8 mouse cellular contexts compared by ENCODE assay signal in genomic region chr17:24937266-24937665, GRCm38 (mm10). TPM values are rescaled to one million over a fixed set of nuclear protein-coding genes. Genes with fewer than 3 reads are reported as not detected.
DNase-seq lines count a peak whose midpoint lies in the region; ATAC-seq and TF ChIP-seq lines count a peak whose summit lies in the region.

No protein-coding gene starts in this region.

- H3K4me3 ChIP-seq in lung, adult 2 months (replicated peaks; ENCODE audit: extremely low read depth, low read depth, low read length) = peak overlapping the region; percentile 88
- H3K4me3 ChIP-seq in embryonic facial prominence, embryonic 14.5 days (ENCODE audit: low read depth, low read length) = peak overlapping the region; percentile 96
- peak overlapping the region; percentile 71 for H3K4me3 ChIP-seq in intestine, postnatal 0 days (ENCODE audit: low read depth, low read length)
- peak overlapping the region; percentile 99 for H3K4me3 ChIP-seq in neural tube, embryonic 15.5 days (replicated peaks)

- H3K27ac ChIP-seq in embryonic facial prominence, embryonic 14.5 days (replicated peaks; ENCODE audit: low read depth, low read length) = peak overlapping the region; percentile 85
- H3K27ac ChIP-seq in intestine, postnatal 0 days (ENCODE audit: low read depth, low read length) = peak overlapping the region; percentile 66; the same call in 1 of the 2 replicates
- H3K27ac ChIP-seq in neural tube, embryonic 15.5 days (replicated peaks) = peak overlapping the region; percentile 93

- no peak; the same call in 1 of the 2 replicates for TF ChIP-seq CTCF in lung, adult 2 months (IDR thresholded peaks at IDR 0.05; ENCODE audit: insufficient read depth, low read length)
- TF ChIP-seq CTCF in intestine, postnatal 0 days (IDR thresholded peaks at IDR 0.05; ENCODE audit: low read depth) = peak; percentile 31; the same call in 1 of the 2 replicates

- H3K27me3 ChIP-seq in embryonic facial prominence, embryonic 14.5 days (replicated peaks; ENCODE audit: control insufficient read depth, insufficient read depth, low read length) = no peaks in the 10 kb centered on the region
- H3K27me3 ChIP-seq in intestine, postnatal 0 days (replicated peaks; ENCODE audit: control insufficient read depth, insufficient read depth, low read length) = no peaks in the 10 kb centered on the region
- no peaks in the 10 kb centered on the region for H3K27me3 ChIP-seq in neural tube, embryonic 15.5 days (replicated peaks)

- H3K9me3 ChIP-seq in embryonic facial prominence, embryonic 14.5 days (ENCODE audit: control insufficient read depth, low read length) = no peaks in the 10 kb centered on the region
- H3K9me3 ChIP-seq in intestine, postnatal 0 days (ENCODE audit: control insufficient read depth) = no peaks in the 10 kb centered on the region
- no peaks in the 10 kb centered on the region for H3K9me3 ChIP-seq in neural tube, embryonic 15.5 days (replicated peaks)

- peaks cover 10% of the 10 kb centered on the region; the same call in 1 of the 2 replicates for H3K4me1 ChIP-seq in lung, adult 2 months (ENCODE audit: control insufficient read depth, insufficient read depth, low read length)
- peaks cover 8% of the 10 kb centered on the region; the same call in 1 of the 2 replicates for H3K4me1 ChIP-seq in embryonic facial prominence, embryonic 14.5 days (ENCODE audit: control insufficient read depth, insufficient read depth, low read length)
- H3K4me1 ChIP-seq in intestine, postnatal 0 days (replicated peaks; ENCODE audit: control insufficient read depth, insufficient read depth, low read length) = no peaks in the 10 kb centered on the region; the same call in 1 of the 2 replicates
- peaks cover 34% of the 10 kb centered on the region for H3K4me1 ChIP-seq in neural tube, embryonic 15.5 days

- H3K9ac ChIP-seq in embryonic facial prominence, embryonic 14.5 days (ENCODE audit: low read depth, low read length) = peak overlapping the region; percentile 93
- H3K9ac ChIP-seq in intestine, postnatal 0 days (ENCODE audit: low read depth, low read length) = peak overlapping the region; percentile 67; the same call in 1 of the 2 replicates
- peak overlapping the region; percentile 58 for H3K9ac ChIP-seq in neural tube, embryonic 15.5 days (replicated peaks)

- 41% methylated on average over 6 of the region's 6 CpGs for WGBS in lung, adult 2 months
- 43% methylated on average over 6 of the region's 6 CpGs for WGBS in embryonic facial prominence, embryonic 14.5 days
- WGBS in intestine, postnatal 0 days = 48% methylated on average over 6 of the region's 6 CpGs
- WGBS in neural tube, embryonic 15.5 days = 50% methylated on average over 6 of the region's 6 CpGs

- TF ChIP-seq POLR2A in lung, adult 2 months (IDR thresholded peaks at IDR 0.05; ENCODE audit: borderline replicate concordance, extremely low read depth, low read depth, low read length) = no peak

- H3K4me2 ChIP-seq in embryonic facial prominence, embryonic 14.5 days (ENCODE audit: low read depth, low read length) = peak overlapping the region; percentile 88
- peak overlapping the region; percentile 88 for H3K4me2 ChIP-seq in intestine, postnatal 0 days (replicated peaks; ENCODE audit: low read depth)
- peak overlapping the region; percentile 71 for H3K4me2 ChIP-seq in neural tube, embryonic 15.5 days

- ATAC-seq in embryonic facial prominence, embryonic 14.5 days (ENCODE audit: low read depth) = no peak; the same call in 1 of the 2 replicates
- ATAC-seq in intestine, postnatal 0 days = no peak
- no peak for ATAC-seq in neural tube, embryonic 15.5 days (ENCODE audit: low FRiP score)
- no peak for ATAC-seq in monocyte, adult 5-6 weeks (replicated peaks; ENCODE audit: insufficient number of reproducible peaks, low FRiP score, low TSS enrichment, poor library complexity, severe bottlenecking)

- DNase-seq in lung, adult 2 months = no peak
- no peak for DNase-seq in lung, postnatal 14 days
- no peak for DNase-seq in embryonic facial prominence, embryonic 14.5 days (ENCODE audit: low spot score)
- no peak for DNase-seq in right cerebral cortex, adult 2 months (ENCODE audit: low spot score in 2 of 2)
- no peak for DNase-seq in urinary bladder, adult 2 months (ENCODE audit: low spot score)

- H3K36me3 ChIP-seq in embryonic facial prominence, embryonic 14.5 days (ENCODE audit: control insufficient read depth, insufficient read depth, low read length) = peaks cover 14% of the 10 kb centered on the region; the same call in 1 of the 2 replicates
- H3K36me3 ChIP-seq in intestine, postnatal 0 days (ENCODE audit: control insufficient read depth, insufficient read depth) = no peaks in the 10 kb centered on the region
- H3K36me3 ChIP-seq in neural tube, embryonic 15.5 days = peaks cover 10% of the 10 kb centered on the region; the same call in 1 of the 2 replicates

RNA-seq across cellular contexts. Expression of gene Mapk8ip3, which starts 0.5 kb away (rescaled TPM):
- polyA plus RNA-seq in lung, adult 2 months (2012; rRNA removed) = 110 and 119 TPM in 2 replicates
- 34.6 and 37.4 TPM in 2 replicates for polyA plus RNA-seq in embryonic facial prominence, embryonic 14.5 days (2014; fragmentation: Nextera tagmentation; extraction: Ambion mirVana)
- polyA plus RNA-seq in intestine, postnatal 0 days (2015; fragmentation: Nextera tagmentation; extraction: Ambion mirVana) = 5.3 and 6.6 TPM in 2 replicates
- 82.3 and 87.2 TPM in 2 replicates for polyA plus RNA-seq in neural tube, embryonic 15.5 days (2015; fragmentation: Nextera tagmentation; extraction: Ambion mirVana)
- 46.0 to 84.3 TPM (median 50.2 TPM) in 3 replicates for total RNA-seq in monocyte, adult 5-6 weeks (2017)
- 86.0 and 88.1 TPM in 2 replicates for polyA plus RNA-seq in urinary bladder, adult 2 months (2012; rRNA removed)

RNA-seq across cellular contexts. Expression of gene Jpt2, which starts 23.2 kb away (rescaled TPM):
- 6.1 and 10.2 TPM in 2 replicates for polyA plus RNA-seq in lung, adult 2 months (2012; rRNA removed)
- 83.6 and 95.6 TPM in 2 replicates for polyA plus RNA-seq in embryonic facial prominence, embryonic 14.5 days (2014; fragmentation: Nextera tagmentation; extraction: Ambion mirVana)
- 35.7 and 36.0 TPM in 2 replicates for polyA plus RNA-seq in intestine, postnatal 0 days (2015; fragmentation: Nextera tagmentation; extraction: Ambion mirVana)
- polyA plus RNA-seq in neural tube, embryonic 15.5 days (2015; fragmentation: Nextera tagmentation; extraction: Ambion mirVana) = 81.4 and 102 TPM in 2 replicates
- total RNA-seq in monocyte, adult 5-6 weeks (2017) = 13.4 to 14.4 TPM (median 14.2 TPM) in 3 replicates
- 17.8 and 22.6 TPM in 2 replicates for polyA plus RNA-seq in urinary bladder, adult 2 months (2012; rRNA removed)

RNA-seq across cellular contexts. Expression of gene Nme3, which starts 41.0 kb away (rescaled TPM):
- polyA plus RNA-seq in lung, adult 2 months (2012; rRNA removed) = 55.8 and 69.4 TPM in 2 replicates
- 37.5 and 46.1 TPM in 2 replicates for polyA plus RNA-seq in embryonic facial prominence, embryonic 14.5 days (2014; fragmentation: Nextera tagmentation; extraction: Ambion mirVana)
- polyA plus RNA-seq in intestine, postnatal 0 days (2015; fragmentation: Nextera tagmentation; extraction: Ambion mirVana) = 47.4 and 54.4 TPM in 2 replicates
- 92.9 and 105 TPM in 2 replicates for polyA plus RNA-seq in neural tube, embryonic 15.5 days (2015; fragmentation: Nextera tagmentation; extraction: Ambion mirVana)
- 28.0 to 48.6 TPM (median 30.1 TPM) in 3 replicates for total RNA-seq in monocyte, adult 5-6 weeks (2017)
- polyA plus RNA-seq in urinary bladder, adult 2 months (2012; rRNA removed) = 64.2 and 64.4 TPM in 2 replicates

RNA-seq across cellular contexts. Expression of gene Mrps34, which starts 42.4 kb away (rescaled TPM):
- polyA plus RNA-seq in lung, adult 2 months (2012; rRNA removed) = 100 and 115 TPM in 2 replicates
- 78.5 and 78.7 TPM in 2 replicates for polyA plus RNA-seq in embryonic facial prominence, embryonic 14.5 days (2014; fragmentation: Nextera tagmentation; extraction: Ambion mirVana)
- polyA plus RNA-seq in intestine, postnatal 0 days (2015; fragmentation: Nextera tagmentation; extraction: Ambion mirVana) = 132 and 141 TPM in 2 replicates
- 89.0 and 89.5 TPM in 2 replicates for polyA plus RNA-seq in neural tube, embryonic 15.5 days (2015; fragmentation: Nextera tagmentation; extraction: Ambion mirVana)
- total RNA-seq in monocyte, adult 5-6 weeks (2017) = 13.4 to 24.4 TPM (median 19.0 TPM) in 3 replicates
- 75.8 and 85.5 TPM in 2 replicates for polyA plus RNA-seq in urinary bladder, adult 2 months (2012; rRNA removed)

RNA-seq across cellular contexts. Expression of gene Eme2, which starts 42.4 kb away (rescaled TPM):
- polyA plus RNA-seq in lung, adult 2 months (2012; rRNA removed) = 41.1 and 48.0 TPM in 2 replicates
- 23.0 and 24.9 TPM in 2 replicates for polyA plus RNA-seq in embryonic facial prominence, embryonic 14.5 days (2014; fragmentation: Nextera tagmentation; extraction: Ambion mirVana)
- polyA plus RNA-seq in intestine, postnatal 0 days (2015; fragmentation: Nextera tagmentation; extraction: Ambion mirVana) = 16.7 and 18.5 TPM in 2 replicates
- polyA plus RNA-seq in neural tube, embryonic 15.5 days (2015; fragmentation: Nextera tagmentation; extraction: Ambion mirVana) = 27.9 and 31.3 TPM in 2 replicates
- total RNA-seq in monocyte, adult 5-6 weeks (2017) = 12.0 to 20.2 TPM (median 12.9 TPM) in 3 replicates
- 34.7 and 40.0 TPM in 2 replicates for polyA plus RNA-seq in urinary bladder, adult 2 months (2012; rRNA removed)
